Mouse (Mus musculus) spleen, postnatal 36 days (tissue): ENCODE results near the gene Gm2832.
"Not testable (repeated sequence)": the region's sequence is repeated elsewhere in the genome, so short reads cannot be mapped to it uniquely, and the experiment has no call there.

Experiments
- DNase-seq, 2 experiments: peaks; one replicate each; pipeline ENCODE4 v3.0.0; 2022; ENCODE audit warnings: low spot score in 2 of 2, mixed read lengths in 1 of 2

Gm2832 gene

DNA sequence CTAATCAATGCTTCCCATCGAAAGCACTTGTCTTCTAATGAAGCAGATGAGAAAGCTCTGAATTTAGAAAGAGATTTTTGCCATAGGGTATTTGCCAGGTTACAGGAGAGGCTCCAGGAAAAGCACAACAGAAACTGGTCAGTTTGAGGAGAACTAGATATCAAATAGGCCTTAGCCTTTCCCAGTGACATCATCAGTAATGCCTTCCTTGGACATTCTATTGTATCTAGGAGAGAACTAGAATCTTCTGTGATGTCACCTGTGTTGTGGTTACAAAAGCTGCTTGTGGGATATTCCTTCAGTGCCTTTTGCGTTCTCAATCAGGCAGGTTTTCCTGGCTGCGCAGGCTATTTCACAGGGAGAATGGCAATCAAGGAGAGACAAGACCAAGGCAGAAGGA, at the start of gene Gm2832:
Gm2832 (plus strand) TSS at position 301 of the 400 bp plus-strand sequence.
- not testable (repeated sequence) for DNase-seq

DNA sequence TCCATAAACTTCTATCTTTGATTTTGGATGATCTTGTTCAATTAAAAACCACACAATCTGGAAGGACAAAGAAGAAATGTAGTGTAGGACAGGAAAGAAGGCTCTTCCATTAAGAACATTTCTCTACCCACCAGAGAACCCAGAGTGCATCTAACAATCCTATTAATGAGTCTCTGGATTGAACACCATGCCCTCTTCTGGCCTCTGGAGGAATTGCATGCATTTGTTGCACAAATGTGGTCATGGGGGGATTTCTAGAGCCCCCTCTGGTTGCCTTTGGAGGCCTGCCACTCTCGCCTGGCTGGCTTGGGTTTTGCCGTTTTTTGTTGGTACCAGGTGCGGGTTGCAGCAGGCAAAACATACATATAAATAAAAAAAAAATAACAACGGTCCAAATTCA, 15.3 kb upstream of the Gm2832 start:
- DNase-seq = not testable (repeated sequence)

DNA sequence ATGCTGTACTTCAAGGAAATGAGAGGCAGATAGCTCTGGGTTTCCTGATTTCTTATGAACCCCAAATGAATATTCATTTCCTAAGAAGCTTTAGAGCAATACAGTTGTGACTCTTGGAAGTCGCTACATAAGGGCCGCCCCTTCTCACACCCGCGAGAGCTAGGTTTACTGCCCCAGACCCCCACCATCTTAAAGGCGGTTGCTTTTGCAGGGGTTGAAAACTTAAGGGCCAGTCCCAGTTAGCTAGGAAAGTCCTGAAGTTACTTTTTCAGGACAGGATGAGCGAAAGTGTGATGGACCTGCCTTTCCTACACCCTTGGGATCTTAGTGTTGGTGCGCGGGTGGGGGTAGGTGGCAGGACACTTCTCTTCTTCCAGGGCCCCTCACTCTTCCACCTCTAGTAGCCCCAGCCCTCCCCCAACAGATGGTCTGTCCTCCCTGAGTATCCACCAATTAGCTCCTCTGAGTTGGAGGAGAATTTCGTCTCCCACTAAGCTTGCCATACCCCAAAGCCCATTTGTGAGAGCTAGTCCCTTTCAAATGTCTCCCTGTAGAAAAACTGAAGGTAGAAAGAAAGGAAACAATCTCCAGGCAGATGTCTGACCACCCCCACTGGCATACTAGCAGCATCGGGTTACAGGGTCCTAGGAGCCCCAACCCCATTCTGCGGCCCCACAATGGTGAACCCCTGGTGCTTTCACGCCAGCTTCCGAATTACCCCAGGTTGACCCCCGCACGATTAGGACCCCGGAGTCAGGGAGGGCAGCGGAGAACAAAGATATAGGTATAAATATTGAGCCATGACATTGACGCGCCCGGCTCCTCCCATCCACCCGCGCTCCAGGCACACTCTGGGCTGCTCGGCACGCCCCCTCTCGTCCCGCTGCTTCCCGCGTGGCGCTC, 14.5 kb upstream of the Gm2832 start:
- not testable (repeated sequence) for DNase-seq

DNA sequence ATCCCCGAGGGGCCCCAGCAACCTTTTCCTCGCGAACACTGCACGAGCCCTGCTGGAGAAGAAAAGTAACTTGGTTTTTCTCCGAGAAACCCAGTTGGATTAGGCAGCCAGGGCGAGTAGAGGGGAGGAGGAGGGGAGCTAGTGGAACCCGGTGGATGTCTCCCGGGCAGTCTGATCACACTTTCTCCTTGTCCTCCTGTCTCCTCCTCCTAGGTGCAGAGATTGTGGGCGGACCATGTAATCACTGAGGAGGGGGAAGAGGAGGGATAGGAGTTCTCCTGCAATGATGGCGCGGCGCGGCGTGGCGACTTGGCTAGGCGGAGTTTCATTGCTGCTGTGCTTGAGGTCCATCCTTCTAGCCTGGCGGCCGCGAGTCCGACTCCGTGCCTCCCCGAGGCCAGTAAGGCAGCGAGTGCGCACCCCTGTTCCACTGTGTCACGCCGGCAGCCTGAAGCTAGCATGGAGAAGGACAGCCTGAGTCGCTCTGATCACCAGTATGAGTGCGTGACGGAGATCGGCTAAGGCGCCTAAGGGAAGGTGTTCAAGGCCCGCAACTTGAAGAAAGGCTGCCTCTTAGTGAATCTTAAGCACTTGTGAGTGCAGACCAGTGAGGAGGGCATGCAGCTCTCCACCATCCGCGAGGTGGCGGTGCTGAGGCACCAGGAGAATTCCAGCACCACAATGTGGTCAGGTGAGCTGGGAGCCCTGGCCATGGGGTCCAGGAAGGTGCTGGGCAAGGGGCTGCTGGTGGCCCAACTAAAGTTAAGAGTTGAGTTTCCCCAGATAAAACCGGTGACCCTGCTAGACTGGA, 13.6 kb upstream of the Gm2832 start:
- DNase-seq = not testable (repeated sequence)

DNA sequence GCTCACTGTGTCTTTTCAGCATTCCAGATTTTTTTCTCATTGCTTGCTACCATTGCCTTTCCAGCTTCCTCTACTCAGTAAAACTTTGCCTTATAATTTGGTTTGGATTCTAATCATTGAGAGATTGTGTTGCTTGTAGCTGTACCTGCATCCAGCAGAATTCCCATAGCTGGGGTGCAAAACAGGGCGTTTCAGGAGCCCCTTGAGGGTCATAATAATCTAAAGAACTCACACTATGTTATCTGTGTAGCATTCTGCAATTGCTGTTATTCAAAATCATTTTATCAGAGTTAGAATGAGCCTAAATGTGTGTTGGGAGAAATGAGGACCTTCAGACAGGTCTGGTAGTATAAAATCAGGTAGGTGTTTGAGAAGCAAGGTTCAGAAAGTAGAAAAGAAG, 7.4 kb downstream of the Gm2832 start:
- not testable (repeated sequence) for DNase-seq
